Mouse (Mus musculus) hindlimb bud, embryonic 11.5 days (tissue): ENCODE measurements around the gene Trim11.

Source experiments
- DNase-seq: peaks from one replicate; pipeline ENCODE4 v3.0.0-alpha.2; 2012; ENCODE audit warnings: low read depth, low spot score; ENCODE audit errors: extremely low spot score

Gene Trim11

DNA sequence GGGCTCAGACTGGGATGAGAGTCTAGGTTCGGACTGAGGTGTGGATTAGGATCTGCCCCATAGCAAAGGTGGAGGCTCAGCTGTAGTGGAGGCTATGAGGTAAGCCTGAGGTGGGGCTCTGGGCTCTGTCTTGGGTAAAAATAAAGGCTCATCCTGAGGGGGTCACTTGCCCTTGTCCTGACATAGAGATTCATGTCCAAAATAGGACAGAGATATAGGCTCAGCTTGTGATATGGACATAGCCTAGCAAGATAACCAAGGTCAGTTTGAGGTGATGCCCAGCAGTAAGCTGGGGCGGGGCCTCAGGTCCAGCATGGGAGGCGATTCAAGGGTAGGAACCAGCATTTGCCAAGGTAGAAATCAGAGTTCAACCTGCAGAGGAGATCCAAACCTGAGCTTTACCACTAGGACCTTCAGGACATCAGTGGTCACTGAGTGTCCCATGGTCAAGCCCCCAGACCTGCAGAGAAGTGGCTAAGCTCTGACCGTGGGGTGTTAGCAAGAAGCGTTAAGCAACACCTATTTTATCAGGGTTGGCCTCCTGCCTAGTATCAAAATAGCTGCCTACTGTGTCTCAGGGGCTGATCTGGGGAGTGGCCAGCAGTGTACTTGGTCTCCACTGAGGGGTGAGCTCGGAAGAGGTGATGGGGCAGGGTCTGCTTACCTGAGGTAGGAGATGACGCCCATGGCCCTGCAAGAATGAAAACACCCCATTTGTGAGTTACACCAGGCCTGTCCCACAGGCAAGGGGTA, 24.6 kb downstream of the Trim11 start:
- no peak for DNase-seq

DNA sequence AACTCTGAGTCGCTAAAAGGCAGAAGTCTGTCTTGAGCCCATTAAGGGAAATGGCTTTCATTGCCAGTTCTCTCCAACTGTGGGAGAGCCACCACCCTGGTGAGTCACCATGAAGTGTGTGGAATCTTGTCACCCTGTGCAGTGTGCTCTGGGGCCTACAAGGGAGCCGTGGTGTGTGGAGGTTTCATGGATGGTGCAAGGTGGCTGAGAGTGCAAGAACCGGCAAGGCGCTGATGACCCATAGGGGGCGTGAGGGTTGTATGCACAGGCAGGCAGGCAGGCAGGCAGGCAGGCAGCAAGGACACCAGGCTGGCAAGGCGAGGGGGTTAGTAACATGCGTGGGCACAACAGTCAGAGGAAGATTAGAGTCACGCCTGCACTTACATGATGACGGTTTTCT, 37.2 kb downstream of the Trim11 start:
- no peak for DNase-seq

DNA sequence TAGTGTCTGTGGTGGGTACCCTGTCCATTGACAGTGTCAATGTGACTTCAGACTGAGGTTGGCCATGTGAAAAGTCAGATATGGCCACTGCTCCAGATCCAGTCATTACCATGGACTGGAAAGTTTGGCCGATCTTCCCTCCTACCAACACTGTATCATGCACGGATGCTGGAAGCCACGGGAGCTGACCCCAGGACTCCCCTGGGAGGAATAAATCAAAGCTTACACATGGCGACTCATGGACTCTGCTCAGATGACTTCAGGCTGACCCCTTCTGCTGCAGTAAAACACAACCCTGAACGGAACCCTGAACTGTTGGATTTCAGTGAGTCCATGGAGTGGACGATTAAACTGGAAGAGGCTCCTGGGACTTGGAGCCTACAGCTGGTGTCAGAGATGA, 48.5 kb downstream of the Trim11 start:
- no peak for DNase-seq

DNA sequence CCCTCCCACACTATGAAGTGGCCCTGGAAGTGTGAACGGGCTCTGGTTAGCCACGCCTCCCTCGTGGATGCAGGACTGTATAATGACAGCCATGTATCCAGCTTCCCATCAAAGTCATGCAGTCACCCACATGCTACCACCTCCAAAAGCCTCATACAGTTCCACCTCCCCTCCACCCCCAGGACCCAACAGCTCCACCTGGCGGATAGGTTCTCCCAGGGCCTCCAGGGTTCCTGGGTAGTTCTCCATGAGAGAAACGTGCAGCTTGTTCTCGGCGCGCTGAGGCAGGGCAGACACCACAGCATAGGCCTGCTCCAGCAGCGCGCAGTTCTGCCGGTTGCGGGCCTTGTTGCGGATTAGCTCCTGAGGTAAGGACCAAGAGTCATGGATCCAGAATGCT, 51.1 kb downstream of the Trim11 start:
- no peak for DNase-seq
